Mouse (Mus musculus): ENCODE measurements around the gene Bcl2.

The Bcl2 gene

DNA sequence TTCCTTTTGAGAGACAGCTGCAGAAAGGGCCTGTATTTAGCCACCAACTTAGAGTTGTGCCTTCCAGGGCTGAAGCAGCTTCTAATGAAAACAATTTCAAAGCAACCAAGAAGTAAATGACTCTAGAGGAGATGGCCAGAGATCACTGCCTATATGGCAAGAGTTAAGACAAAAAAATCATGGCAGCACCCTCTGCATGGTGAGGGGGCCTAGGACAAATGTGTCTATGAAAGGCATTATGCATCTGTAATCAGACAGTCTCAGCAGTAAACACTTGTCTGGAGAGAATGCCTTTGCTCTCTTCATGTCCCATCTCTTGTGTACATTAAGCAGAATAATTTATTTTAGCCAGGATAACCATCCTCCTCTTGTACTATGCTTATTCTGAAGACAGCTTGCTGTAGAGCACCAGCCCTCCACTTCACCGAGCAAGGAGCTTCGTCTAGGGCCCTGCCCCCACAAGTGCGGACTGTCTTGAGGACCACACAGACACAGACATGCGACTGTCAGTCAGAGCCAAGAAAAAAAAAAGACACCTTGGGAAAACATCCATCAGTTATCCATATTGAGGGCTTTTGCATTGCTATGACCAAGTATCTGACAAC, 126.1 kb downstream of the Bcl2 start:
- no peak for DNase-seq (ENCODE audit: low spot score in 2 of 2)

DNA sequence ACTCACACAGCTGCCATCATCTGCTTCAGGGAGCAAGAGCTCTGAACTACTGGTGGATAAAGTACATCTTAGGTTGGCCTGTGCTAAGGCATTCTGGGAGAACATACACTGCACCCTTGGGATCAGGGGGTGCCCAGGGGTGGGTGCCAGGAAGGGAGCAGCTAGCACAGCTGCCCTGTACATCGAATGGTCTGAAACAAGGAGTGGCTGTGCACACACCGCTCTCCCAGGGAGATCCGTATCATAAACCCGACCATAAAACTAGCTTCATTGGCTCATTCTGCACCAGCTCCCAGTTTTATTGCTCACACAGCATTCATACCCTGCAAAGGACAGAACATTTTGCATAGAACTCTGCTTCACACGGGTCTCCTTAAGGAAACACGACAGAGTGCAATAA, 127.3 kb downstream of the Bcl2 start:
- no peak for DNase-seq (ENCODE audit: low spot score in 2 of 2)

DNA sequence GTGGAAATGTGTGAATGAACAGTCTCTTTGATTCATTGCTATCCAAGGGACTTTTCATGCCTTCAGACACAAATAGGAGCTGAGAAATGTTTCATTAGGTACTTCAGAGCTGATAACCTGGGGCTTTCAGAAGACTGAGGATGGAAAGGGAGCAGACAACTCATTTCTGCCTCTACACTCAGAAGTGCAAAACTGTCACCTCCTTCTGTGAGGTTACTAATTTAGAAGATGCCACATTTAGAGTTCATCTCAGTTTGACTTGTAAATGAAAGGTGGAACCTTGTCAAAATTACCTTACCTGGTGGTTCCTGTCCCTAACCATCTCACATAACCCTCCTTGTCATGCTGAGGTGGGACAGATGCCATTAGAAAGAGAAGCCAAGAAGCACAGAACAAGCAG, 128.7 kb downstream of the Bcl2 start:
- DNase-seq (ENCODE audit: low spot score in 2 of 2): no peak

DNA sequence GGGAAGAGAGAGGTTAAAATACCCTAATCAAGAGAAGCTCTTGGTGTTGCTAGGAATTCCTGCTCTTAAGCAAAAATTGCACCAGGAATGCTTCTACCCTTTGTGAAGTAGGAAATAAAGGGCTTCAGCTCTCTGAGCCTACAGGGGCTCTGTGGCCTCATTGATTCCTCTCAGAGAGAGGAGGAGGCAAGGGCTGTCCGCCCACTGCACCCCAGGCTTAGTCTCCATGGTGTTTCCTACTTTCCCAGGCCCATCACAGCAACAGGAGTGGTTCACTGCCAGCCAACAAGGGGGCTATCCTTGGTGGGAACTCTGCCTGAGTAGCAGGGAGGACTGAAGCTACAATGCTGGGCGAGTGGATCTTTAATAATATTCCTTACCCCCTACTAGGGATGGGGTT, 129.2 kb downstream of the Bcl2 start:
- peak; percentile 27 to 41 for DNase-seq (ENCODE audit: low spot score in 2 of 2)

DNA sequence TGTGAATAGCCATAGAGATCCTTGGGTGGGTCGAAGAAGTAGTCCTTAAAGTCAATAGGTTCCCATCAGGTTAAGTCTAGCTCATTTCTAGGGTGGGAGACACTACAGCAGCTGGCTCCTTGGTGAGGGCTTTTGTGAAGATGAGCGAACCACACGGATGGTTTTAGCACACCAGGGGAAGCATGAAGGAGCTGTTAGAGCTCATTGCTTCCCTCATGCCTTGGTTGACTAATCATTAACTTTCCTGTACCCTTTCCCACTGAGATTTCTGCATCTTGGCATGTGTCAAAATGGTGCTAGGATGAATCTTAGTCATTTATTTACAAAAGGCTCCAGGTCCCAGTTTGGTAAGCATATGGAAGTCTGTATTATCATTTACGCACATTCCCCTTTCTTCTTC, 129.8 kb downstream of the Bcl2 start:
- no peak for DNase-seq (ENCODE audit: low spot score in 2 of 2)

DNA sequence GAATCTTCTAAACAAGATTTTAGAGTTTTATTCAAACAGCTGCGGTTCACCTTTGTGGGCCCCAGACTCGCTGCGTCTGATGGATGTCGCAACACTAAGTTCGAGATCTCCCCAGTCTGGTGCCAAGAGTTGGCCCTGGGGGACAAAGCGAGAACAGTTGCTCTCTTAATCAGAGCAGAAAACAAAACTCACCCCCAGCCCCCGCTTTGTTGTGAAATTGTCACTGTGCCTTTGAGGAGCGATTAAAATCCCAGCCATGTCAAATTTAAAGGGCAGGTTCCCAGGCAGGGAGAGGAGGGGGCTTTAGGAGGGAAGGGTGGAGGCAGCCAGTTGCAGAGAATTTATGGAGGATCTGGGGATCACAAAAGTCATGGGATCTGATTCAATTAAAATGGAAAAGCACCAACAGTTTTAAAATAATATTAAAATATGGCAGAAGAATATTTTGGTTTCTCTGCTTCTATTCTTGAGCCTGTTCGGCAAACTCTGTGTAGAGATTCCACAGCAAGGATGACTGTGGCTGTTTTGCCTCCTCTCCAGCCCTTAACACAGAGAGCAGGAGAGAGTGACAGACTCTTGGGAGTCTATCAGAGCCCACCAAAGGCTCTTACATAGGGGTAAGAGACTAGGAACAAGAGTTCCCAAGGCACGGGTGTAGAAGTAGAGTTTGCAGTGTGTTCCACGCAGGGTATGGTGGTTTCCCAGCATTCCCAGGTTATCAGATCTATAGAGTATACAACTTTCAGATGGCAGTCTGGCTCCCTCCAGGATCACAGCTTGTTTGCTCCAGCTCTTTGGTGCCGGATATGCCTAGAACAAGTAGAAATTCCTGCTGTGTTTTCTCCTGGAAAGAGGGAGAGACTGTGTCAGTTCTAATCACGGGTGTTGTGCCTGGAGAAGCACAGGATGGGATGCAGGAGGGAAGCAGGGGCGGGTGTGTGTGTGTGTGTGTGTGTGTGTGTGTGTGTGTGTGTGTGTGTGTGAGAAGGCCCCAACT, 130.5 kb downstream of the Bcl2 start:
- DNase-seq (ENCODE audit: low spot score in 2 of 2): no peak

DNA sequence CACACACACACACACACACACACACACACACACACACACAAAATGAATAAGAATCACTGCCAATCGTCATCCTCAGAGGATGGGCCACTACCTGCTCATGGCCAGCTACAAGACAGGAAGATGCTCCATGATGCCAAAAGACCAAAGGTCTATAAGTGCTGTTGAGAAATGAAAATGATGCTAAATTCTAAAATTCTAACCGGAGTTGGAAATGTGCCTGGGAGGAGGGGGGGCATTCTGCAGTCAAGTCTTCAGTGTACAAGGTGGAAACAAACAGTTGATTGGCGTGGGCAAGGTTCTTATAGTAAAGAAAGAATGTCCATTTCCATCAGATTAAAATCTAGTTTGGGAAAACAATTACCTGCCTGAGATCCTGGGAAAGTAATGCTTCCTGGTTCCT, 131.3 kb downstream of the Bcl2 start:
- no peak for DNase-seq (ENCODE audit: low spot score in 2 of 2)

DNA sequence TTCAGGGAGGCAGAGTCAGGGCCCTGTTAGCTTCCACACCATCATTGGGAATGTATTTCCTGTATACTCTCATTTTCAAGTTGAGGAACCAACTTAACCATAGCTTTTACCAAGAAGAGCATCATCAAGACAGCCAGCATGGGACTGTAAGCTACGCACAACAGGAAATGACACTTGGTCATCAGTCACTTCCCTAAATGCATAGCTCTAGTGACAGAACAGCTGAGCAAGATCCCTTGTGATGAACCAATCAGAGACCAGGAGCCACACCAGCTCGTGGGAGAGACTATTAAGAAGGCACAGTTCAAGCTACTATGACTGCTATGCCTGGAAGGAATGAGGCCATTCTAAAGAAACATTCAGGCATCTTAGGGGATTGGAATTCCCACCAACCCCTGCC, 132.3 kb downstream of the Bcl2 start:
- DNase-seq (ENCODE audit: low spot score in 2 of 2): no peak

DNA sequence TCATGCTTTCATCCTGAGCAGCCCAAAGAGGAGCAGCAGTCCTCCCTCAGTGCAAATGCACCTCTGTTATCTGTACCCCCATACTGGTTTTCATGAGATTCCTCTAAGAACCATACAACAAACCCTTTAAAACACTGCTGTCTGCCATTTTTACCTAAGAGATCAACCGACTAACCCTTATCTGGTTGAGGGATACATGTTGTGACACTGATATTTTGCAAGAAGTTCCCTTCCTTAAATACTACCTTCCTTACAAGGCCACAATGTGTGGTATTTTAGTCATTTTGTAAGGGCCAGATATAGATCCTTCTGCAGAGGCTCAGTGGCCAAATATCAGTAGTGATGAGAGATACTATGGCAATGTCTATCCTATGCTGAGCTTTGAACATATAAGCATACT, 134.3 kb downstream of the Bcl2 start:
- DNase-seq (ENCODE audit: low spot score in 2 of 2): no peak

DNA sequence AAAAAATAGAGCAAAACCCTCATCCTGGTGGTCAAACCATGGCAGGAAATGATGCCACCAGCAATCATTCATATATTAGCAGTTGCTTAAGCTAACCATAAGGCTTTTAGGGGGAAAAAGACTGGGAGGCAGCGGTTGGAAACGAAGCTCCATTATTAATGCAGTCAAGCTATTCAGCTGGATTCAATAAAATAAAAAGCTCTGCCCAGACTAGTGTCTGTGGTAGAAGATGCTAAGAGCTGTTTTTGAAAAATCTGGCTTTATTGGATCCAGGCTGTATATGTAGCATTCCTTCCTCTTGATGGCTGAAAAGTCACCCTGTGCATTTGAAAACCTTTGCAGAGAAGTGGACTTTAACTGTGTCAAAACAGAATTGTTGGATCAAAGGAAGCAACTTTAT, 141.6 kb downstream of the Bcl2 start:
- no peak for DNase-seq (ENCODE audit: low spot score in 2 of 2)

DNA sequence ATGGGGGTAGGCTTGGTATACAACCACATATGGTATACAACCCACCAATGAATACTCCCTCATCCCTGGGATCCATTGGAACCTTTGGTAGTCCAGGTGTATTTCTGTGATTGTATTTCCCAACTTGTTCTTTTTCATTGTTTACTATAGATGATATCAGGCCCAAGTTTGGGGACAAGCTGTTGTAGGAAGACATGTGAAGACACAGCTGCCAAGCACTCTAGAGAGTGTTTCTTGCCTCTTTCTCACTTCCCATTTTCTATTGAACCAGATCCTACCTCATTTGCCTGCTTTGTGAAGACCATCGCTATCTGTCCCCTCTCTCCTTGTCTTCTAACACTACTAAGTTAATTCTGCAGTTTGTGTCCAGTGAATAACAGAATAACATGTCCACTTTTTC, 143.2 kb downstream of the Bcl2 start:
- no peak for DNase-seq (ENCODE audit: low spot score in 2 of 2)

DNA sequence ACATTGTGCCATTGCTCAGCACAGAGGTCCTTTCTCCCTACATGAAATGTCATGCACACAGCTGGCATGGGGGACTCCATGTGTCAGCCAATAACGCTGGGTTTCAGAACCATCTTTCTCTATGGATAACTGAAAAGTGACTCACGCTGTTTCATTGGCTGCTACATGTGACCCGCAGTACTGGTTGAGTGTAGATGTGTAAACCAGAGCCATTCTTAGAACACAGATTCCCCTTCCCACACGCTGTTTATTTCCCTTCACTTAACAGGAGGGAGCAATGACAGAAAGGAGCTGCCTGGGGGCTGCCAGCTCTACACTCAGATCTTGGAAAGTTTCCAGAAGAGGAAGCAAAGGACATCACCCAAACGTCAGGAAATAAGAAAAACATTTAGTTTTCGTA, 143.7 kb downstream of the Bcl2 start:
- peak in 1 of 2 experiments; percentile 18 for DNase-seq (ENCODE audit: low spot score in 2 of 2)

DNA sequence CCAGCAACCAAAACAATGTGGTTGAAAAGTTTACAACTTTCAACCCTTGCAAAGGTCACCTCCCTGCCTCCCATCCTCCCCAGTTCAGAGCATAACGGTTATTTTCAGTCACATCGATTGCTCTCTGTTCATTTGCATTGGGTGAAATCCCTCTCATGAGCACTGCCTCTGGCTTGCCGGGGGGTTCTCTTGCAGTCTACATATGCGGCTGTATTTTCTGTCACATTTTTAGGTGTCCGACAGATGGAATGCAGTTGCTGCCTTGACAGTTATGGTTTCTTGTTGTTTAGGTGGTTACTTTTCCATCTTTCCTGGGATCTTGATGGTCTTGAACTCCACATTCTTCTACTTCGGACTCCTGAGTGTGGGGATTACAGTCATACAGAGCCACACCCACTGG, 144.4 kb downstream of the Bcl2 start:
- no peak for DNase-seq (ENCODE audit: low spot score in 2 of 2)

DNA sequence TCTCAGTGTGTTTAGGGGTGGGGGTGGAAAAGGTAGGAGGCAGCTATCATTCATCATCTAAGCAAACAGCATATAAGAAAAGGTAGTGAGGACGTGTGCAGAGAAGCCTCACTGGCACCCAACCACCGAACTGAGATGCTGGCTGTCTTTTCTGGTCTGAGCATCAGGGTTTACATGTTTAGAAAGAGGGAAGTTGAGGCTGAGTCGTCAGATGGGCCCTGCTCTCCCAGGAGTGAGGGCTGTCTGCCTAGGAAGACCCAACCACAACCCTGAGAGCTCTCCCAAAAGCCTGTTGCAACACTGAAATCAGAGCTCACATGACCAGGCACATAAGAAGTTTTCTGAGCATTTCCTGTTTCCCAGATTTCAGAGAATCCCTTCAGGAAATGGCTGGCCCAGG, 145.2 kb downstream of the Bcl2 start:
- DNase-seq (ENCODE audit: low spot score in 2 of 2): no peak

DNA sequence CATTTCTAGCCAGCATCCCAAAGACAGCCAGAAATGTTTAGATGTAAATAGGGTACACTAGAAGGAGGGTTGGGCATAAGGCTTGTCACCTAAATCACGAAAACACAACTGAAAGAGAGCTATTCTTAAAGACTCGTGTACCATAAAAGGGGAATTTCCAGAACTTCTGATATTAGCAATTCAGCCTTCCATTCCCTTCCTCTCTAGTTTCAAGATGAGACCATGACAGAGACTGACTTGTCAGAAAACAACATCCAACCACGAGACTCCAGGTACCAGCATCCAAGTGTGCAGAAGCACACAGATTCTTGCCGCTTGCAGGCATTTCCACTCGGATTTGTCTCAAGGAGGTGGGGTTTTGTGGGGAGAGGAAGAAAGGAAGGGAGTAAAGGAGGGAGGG, 146.6 kb downstream of the Bcl2 start:
- no peak for DNase-seq (ENCODE audit: low spot score in 2 of 2)

DNA sequence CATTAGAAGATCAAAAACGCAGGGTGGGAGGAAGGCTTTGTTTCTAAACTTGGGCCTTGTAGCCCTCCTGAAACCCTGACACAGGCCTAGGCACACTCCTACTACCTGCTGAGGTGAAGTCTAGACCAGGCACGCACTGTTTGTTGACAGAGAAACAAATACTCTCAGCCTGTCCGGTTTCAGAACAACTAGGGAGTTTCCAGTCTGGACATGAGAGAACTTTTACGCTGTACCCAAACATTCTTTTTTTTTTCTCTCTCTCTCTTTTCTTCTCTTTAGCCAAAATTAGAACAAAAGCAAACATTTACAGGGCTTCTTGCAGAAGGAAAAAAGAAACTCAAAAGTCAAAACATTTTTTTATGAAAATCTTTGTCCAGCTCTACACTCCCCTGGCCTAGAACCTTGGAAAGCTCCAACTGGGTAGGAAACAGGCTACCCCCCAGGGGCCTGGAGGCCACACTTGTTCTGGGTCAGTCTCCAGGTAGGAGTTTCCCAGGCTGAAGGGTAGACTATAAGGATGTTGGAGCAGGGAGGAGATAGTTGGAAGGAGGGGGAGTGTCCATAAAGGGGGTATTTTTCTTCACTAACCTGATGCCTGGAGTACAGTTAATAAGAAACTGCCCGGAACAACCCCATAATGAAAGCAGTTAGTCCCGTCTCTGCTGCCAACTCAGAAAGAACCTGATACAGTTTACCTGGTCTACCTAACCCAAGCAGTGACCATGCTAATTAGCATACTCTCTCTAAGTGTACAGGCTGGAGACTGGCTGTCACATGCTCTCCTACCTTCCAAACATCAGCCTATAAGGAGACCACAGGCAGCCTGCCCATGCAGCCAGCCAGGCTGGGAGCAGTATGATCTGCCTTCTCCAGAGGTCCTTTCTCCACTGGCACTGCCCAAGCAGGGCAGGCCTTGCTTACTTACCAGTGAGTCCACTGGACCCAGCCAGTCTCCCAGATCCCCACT, 147.7 kb downstream of the Bcl2 start:
- DNase-seq (ENCODE audit: low spot score in 2 of 2): no peak

DNA sequence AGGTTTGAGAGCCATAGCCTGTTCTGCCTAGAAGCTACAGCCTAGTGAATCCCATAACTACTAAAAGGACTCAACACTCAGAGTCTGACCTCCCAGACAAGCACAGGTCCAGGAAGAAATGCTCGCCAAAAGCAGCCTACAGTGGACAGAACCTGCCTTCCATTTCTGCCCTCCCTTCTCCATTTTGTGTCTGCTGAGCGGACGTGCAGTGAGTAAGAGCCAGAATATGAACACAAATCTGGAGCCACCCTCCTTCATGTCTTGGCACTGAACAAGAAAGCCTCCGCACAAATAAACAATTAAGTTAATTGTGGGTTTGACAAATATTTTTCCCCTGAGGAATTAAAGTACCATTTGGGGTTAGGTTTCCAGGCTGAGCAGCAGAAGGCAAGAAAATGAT, 148.8 kb downstream of the Bcl2 start:
- no peak for DNase-seq (ENCODE audit: low spot score in 2 of 2)

DNA sequence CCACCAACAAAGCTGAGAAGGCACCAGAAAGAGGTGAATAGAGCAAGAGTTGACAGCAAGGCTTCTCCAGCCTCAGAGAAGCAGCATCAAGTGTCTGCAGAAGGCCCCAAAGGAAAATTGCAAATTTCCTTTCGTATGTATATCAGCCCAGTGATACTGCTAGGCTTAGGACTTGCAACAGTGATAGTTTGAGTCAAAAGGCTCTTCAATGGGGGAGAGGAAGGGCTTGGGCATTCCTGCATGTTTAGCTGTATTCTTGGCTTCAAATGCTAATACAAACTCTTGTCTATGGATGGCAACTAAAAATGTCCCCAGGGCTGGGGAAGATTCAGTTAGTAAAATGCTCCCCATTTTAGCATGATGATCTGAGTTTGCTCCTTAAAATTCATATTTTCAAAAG, 149.6 kb downstream of the Bcl2 start:
- DNase-seq (ENCODE audit: low spot score in 2 of 2): no peak

DNA sequence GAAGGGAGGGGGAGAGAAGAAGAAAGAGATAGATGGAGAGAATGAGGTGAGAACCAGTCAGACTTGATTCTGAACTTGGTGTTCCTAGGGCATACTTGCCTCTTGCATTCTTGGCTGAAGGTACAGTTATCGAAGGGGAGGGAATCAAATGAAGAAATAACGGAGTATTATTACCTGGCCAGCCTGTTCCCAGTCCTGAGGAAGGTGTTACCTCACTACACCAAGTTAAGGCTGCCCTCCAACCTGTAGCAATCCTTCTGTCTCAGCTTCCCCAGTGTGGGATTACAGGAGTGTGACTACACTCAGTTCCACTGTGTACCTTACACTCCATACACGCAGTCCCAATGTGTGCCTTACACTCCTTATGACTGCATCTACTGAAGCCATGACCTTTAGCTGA, 151.3 kb downstream of the Bcl2 start:
- DNase-seq (ENCODE audit: low spot score in 2 of 2): no peak

DNA sequence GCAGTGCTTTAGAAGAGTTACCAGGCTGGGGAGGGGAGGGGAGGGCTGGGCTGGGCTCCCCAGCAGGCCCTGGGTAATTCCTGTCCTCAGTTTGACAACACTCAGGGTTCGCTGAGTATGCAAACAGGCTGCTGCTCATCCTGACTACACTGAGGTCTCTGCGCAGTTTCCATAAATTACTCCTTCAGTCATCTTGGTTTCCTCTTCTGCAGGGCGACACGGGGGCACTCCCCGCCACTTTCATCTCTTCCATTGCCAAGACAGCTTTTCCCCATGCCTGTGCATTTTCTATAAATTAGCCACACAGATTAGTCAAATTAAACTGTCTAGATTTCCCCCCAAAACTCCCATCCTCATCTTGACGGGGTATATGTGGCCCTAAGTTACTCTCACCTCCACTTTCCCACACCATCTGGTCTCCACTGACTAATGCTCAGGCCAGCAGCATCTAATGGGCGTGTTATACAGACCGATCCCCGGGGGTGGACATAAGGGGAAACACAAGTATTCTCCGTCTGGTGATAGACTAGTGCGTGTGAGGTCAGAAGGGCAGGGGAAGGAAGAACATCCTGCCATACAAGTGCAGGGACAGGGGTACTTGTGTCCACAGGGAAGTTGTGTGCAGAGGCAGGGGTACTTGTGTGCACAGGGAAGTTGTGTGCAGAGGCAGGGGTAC, 152.9 kb downstream of the Bcl2 start:
- no peak for DNase-seq (ENCODE audit: low spot score in 2 of 2)

DNA sequence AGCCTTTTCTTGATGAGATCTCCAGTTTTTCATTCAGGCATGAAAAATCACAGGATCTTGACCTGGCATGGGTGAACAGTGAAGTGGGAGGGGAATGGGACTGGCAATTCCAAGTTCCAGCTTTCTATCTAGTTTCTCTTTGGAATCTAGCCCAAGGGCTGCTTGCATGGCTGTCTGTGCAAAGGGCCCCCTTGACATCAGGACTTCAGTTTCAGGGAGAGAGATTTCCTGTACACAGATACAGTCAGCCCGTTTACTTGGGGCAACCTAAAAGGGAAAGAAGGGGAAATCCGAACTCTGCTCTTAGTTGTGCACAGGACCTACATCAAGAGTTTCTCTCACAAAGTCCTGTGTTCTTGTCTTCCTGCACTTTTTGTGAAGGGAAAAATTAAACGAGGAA, 154.0 kb downstream of the Bcl2 start:
- no peak for DNase-seq (ENCODE audit: low spot score in 2 of 2)

All from frontal cortex, postnatal 10 days (tissue).